Mouse (Mus musculus): ENCODE data around the gene Abca1. TPM values are rescaled to one million over a fixed set of nuclear protein-coding genes. Genes with fewer than 3 reads are reported as not detected.
A peak's percentile ranks its signal among the peaks of the same experiment; 100 is the strongest.

The Abca1 gene
- polyA plus RNA-seq, 1 experiment from 2014 or later: 10.3 TPM

DNA sequence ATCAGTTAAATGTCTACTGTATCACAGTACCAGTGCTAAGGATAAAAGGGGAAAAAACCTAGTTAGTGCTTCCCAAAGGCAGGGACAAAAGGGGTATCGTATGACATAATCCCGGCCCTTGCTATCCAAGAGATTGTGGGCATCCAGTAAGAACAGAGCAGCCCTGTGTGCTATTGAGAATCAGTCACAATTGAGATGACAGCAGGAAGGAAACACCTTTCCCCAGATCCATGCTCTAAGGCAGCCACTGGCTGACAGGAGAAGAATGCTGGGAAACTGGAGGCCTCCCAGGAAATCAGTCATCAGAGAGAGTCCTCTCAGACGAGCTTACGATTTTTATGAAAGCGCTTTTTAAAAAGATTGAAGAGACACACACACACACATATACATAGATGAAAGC is 42.6 kb downstream of the Abca1 start:
- WGBS: 77% methylated on average over 5 of the region's 5 CpGs
- H3K9ac ChIP-seq: no peak overlapping the region
- H3K27ac ChIP-seq: no peak overlapping the region
- no peaks in the 10 kb centered on the region for H3K9me3 ChIP-seq
- peaks cover 7% of the 10 kb centered on the region; the same call in 1 of the 2 replicates for H3K36me3 ChIP-seq
- ATAC-seq (ENCODE audit: low FRiP score): no peak
- H3K4me3 ChIP-seq: no peak overlapping the region
- H3K4me1 ChIP-seq (replicated peaks): peaks cover 14% of the 10 kb centered on the region
- no peaks in the 10 kb centered on the region for H3K27me3 ChIP-seq
- no peak overlapping the region for H3K4me2 ChIP-seq

DNA sequence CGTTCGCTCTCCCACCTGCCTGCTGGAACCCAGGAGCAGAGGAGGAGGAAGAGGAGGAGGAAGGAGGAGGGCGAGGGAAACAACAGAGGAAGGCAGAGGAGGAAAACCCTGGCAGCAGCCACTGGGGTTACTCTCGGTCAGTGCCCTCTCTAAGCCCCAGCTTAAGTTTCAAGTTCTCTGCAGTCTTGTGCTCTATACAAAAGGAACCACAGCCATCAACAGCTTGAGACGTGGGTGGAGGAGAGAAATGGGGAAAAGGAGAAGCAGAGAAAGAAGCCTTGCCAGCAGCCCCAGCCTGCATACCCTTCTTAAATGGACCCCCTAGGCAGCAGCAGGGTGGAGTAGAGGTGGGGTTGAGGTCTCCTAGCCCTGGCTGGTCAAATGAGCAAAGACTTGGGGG is 43.8 kb downstream of the Abca1 start:
- H3K4me1 ChIP-seq (replicated peaks): peaks cover 11% of the 10 kb centered on the region
- H3K27ac ChIP-seq: no peak overlapping the region
- no peak overlapping the region for H3K9ac ChIP-seq
- 13% methylated on average over 2 of the region's 5 CpGs for WGBS
- ATAC-seq (ENCODE audit: low FRiP score): peak; percentile 44; the same call in 1 of the 2 replicates
- H3K27me3 ChIP-seq: no peaks in the 10 kb centered on the region
- H3K9me3 ChIP-seq: no peaks in the 10 kb centered on the region
- H3K4me2 ChIP-seq: no peak overlapping the region
- peaks cover 7% of the 10 kb centered on the region; the same call in 1 of the 2 replicates for H3K36me3 ChIP-seq
- H3K4me3 ChIP-seq: no peak overlapping the region

DNA sequence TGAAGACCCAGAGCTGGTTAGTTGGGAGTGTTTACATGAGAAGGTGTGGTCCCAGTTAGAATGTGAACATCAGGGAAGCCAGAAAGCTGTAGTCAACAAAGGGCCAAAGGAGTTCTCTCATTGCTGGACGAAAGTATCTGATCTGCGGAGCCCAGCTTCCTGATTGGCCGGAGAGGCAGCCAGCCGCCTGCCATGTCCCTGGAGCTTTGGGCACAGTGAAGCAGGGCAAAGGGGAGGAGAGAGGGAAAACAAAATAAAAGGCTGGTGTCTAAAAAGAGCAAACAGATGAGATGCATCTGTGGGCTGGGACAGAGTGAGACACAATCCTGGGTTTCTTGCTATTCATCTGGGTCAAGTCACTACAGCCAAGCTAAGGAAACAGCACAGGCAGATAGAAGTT is 44.3 kb downstream of the Abca1 start:
- peaks cover 15% of the 10 kb centered on the region for H3K4me1 ChIP-seq (replicated peaks)
- no peak for ATAC-seq (ENCODE audit: low FRiP score)
- 47% methylated on average over 4 of the region's 4 CpGs for WGBS

DNA sequence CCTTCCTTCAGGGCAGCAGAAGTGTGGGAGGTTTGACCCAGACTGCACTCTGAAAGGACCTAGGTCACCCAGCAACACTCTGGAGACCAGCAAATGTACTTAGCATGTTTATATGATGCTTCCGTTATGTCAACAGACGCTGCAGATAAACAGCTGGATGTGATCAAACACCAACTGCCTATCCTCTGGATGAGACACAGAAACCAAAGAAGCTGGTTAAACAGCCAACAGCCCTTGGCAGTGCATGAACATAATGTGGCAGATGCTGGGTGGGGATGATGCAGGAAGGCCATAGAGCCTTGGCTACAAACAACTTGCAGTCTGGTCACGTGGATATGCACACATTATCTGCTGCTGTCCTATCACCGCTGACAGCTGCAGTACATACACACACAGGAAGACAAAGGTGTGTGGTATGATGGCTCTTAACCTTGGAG is 47.8 kb downstream of the Abca1 start:
- Histone ChIP-seq H3K27ac (no peak overlapping the region), H3K4me1 (replicated peaks) (peaks cover 29% of the 10 kb centered on the region), H3K36me3 (peaks cover 7% of the 10 kb centered on the region; the same call in 1 of the 2 replicates), H3K27me3 (no peaks in the 10 kb centered on the region), H3K9me3 (no peaks in the 10 kb centered on the region), H3K4me3 (no peak overlapping the region), H3K9ac (no peak overlapping the region), H3K4me2 (no peak overlapping the region)
- ATAC-seq (ENCODE audit: low FRiP score): no peak
- WGBS: 80% methylated on average over 4 of the region's 4 CpGs

More for the DNA sequence above, 44.3 kb downstream of the Abca1 start:
- Histone ChIP-seq H3K9me3 (no peaks in the 10 kb centered on the region), H3K4me3 (no peak overlapping the region), H3K36me3 (peaks cover 7% of the 10 kb centered on the region; the same call in 1 of the 2 replicates), H3K9ac (no peak overlapping the region), H3K27ac (no peak overlapping the region), H3K27me3 (no peaks in the 10 kb centered on the region), H3K4me2 (no peak overlapping the region)

DNA sequence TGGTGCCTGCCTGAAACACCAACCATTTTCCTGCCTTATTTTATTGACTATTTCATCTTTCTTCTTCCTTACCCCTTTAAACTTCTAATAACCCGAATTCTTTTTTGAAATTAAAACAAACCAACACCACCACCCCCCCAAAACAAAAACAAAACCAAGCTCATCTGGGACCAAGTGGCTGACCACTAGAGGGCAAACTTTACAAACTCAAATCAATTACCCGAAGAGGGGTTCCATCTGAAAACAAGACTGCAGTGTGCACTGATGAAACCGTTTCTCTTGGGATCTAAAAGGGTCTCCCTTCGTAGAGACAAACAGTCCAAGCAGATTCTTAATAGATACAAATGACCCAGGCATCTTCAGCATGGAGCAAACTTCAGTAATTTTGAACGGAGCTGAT is 49.3 kb downstream of the Abca1 start:
- 35% methylated on average over 5 of the region's 5 CpGs for WGBS
- Histone ChIP-seq H3K9ac (no peak overlapping the region), H3K27me3 (no peaks in the 10 kb centered on the region), H3K27ac (no peak overlapping the region), H3K36me3 (peaks cover 7% of the 10 kb centered on the region; the same call in 1 of the 2 replicates), H3K4me2 (no peak overlapping the region), H3K4me1 (replicated peaks) (peaks cover 19% of the 10 kb centered on the region), H3K4me3 (no peak overlapping the region), H3K9me3 (no peaks in the 10 kb centered on the region)
- no peak for ATAC-seq (ENCODE audit: low FRiP score)

DNA sequence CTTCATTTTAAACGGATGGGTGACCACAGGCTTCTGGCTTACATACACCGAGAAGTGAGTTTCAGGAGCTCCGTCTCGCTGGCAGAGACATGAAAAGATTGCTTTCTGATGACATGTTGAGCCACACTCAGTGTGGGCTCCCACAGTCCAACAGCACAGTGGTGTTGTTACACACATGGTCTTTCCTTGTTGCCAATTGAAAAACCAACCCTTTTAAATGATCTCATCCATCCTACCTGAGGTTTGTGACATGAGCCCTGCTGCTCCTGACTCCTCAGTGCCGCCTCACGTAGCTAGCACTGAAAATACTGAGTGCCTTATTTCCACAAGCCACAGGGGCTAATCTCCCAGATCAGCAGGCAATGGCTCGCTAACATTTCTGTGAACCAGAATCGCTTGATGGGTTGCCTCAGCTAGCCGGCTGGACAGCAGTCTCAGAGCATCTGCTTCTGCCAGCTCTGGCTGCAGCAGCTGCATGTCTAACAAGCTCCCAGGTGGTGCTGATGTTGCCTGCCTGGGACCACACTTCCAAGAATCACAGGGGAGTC is 50.2 kb downstream of the Abca1 start:
- H3K36me3 ChIP-seq: peaks cover 7% of the 10 kb centered on the region; the same call in 1 of the 2 replicates
- H3K27ac ChIP-seq: peak overlapping the region; percentile 63
- peak; percentile 53 for ATAC-seq (ENCODE audit: low FRiP score)
- H3K9ac ChIP-seq: no peak overlapping the region
- 51% methylated on average over 9 of the region's 9 CpGs for WGBS
- H3K27me3 ChIP-seq: no peaks in the 10 kb centered on the region
- 0 out of 2 replicates have a peak overlapping the region, but pooled peaks have one; percentile 11 for H3K4me2 ChIP-seq
- no peak overlapping the region for H3K4me3 ChIP-seq
- no peaks in the 10 kb centered on the region for H3K9me3 ChIP-seq
- H3K4me1 ChIP-seq (replicated peaks): peaks cover 17% of the 10 kb centered on the region

DNA sequence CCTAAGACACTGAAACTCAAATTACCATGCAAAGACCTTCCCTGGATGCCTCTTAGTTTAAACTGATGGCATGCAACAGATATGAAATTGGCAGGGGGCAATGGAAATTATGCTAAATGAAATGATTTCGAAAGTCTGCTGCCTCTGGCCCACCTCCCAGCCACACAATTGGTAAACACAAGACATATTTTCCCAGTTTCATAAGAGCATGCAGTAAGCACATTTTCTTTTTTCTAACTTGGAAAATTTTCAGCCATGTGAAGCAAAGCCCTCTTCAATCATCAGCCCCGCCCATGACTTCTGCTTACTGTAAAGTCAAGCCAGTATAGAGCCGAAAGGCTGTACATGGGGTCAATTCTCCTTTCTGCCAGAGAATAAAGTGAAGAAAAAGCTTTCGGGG is 51.5 kb downstream of the Abca1 start:
- H3K9me3 ChIP-seq: no peaks in the 10 kb centered on the region
- no peak overlapping the region for H3K4me2 ChIP-seq
- WGBS: 89% methylated on average over 4 of the region's 4 CpGs
- no peak for ATAC-seq (ENCODE audit: low FRiP score)
- no peak overlapping the region for H3K4me3 ChIP-seq
- H3K4me1 ChIP-seq (replicated peaks): peaks cover 17% of the 10 kb centered on the region
- no peak overlapping the region for H3K27ac ChIP-seq
- peaks cover under 1% of the 10 kb centered on the region; the same call in 1 of the 2 replicates for H3K36me3 ChIP-seq
- no peaks in the 10 kb centered on the region for H3K27me3 ChIP-seq
- no peak overlapping the region for H3K9ac ChIP-seq

DNA sequence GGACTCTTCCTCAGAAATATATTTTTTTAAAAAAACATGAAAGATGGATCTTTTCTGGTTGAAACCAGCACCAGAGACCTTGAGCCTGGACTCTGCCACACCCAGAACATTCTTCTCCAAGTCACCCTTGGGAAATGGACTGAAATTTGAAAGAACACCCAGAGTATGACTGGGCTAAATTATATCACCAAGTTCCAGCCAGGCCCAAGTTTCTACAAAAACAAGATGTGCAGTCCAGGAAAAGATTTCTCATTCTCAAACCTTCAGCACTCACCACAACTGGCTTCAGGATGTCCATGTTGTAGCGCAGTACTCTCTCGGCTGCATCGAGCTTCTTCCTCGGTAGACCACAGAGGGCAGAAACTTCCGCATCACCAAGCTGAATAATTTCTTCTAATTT is 53.0 kb downstream of the Abca1 start:
- Histone ChIP-seq H3K27ac (no peak overlapping the region), H3K9me3 (no peaks in the 10 kb centered on the region), H3K4me1 (replicated peaks) (peaks cover 17% of the 10 kb centered on the region), H3K9ac (no peak overlapping the region), H3K36me3 (no peaks in the 10 kb centered on the region), H3K4me3 (no peak overlapping the region), H3K4me2 (no peak overlapping the region), H3K27me3 (no peaks in the 10 kb centered on the region)
- 96% methylated on average over 5 of the region's 5 CpGs for WGBS
- ATAC-seq (ENCODE audit: low FRiP score): no peak

DNA sequence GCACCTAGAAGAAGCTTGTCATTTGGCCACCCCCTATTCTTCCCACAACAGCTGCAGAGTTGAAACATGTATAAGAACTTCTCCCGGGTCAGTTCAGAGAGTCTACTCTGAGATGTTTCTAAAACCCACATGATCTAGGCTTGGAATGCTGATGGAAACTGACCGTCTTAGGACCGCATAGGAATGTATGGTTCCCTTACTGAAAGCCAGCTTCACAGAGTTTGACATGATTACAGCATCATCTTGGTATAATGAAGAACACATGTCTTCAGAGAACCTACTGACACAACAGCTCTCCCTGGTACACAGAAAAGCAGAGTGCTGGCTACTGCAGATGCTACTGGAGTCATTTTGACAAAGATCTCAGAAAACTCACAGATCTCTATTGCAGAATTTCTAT is 53.6 kb downstream of the Abca1 start:
- Histone ChIP-seq H3K4me1 (replicated peaks) (peaks cover 17% of the 10 kb centered on the region), H3K36me3 (no peaks in the 10 kb centered on the region), H3K27ac (no peak overlapping the region), H3K9ac (no peak overlapping the region), H3K4me3 (no peak overlapping the region), H3K27me3 (no peaks in the 10 kb centered on the region), H3K4me2 (no peak overlapping the region), H3K9me3 (no peaks in the 10 kb centered on the region)
- 89% methylated on average over 3 of the region's 3 CpGs for WGBS
- ATAC-seq (ENCODE audit: low FRiP score): no peak

DNA sequence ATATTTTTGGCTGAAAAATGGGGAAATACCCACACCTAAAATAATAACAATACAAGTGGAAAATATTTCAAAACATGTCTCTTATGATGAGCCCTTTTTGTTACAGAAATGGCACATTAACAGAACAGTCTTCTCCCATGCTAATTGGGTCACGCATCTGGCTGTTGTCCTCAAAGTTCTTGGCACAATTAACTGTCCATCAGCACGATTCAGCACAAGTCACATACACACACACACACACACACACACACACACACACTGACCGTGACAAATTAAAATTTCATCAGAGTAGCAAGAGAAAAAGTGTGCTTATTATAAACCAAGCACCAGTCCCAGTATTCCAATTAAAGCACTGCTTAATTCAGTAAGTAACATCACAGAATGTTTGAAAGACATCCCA is 55.1 kb downstream of the Abca1 start:
- H3K4me3 ChIP-seq: no peak overlapping the region
- H3K9ac ChIP-seq: no peak overlapping the region
- no peaks in the 10 kb centered on the region for H3K36me3 ChIP-seq
- H3K27me3 ChIP-seq: no peaks in the 10 kb centered on the region
- ATAC-seq (ENCODE audit: low FRiP score): no peak
- no peak overlapping the region for H3K27ac ChIP-seq
- H3K9me3 ChIP-seq: no peaks in the 10 kb centered on the region
- 86% methylated on average over 3 of the region's 3 CpGs for WGBS
- H3K4me1 ChIP-seq (replicated peaks): peaks cover 9% of the 10 kb centered on the region
- H3K4me2 ChIP-seq: no peak overlapping the region

DNA sequence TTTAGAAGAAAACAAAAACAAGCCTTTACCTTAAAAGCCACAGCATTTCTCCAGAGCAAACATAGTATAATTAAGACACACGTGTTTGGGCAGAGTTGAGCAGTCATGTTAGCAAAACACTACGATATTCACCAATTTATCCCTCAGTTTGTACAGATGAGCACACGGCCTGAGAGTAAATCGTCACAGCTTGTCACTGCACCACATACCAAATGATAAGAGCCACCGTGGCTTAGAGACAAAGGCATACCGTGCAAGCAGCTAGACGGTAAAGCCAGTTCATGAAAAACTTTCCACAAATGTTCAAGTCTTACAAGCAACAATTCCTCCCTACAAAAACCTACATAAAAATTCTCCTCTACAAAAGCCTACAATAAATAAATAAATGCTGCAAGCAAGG is 57.2 kb downstream of the Abca1 start:
- 85% methylated on average over 7 of the region's 7 CpGs for WGBS
- no peak overlapping the region for H3K4me2 ChIP-seq
- no peak for ATAC-seq (ENCODE audit: low FRiP score)
- no peak overlapping the region for H3K4me3 ChIP-seq
- no peak overlapping the region for H3K9ac ChIP-seq
- H3K27me3 ChIP-seq: no peaks in the 10 kb centered on the region
- H3K4me1 ChIP-seq (replicated peaks): no peaks in the 10 kb centered on the region
- H3K27ac ChIP-seq: no peak overlapping the region
- H3K36me3 ChIP-seq: no peaks in the 10 kb centered on the region
- H3K9me3 ChIP-seq: no peaks in the 10 kb centered on the region

DNA sequence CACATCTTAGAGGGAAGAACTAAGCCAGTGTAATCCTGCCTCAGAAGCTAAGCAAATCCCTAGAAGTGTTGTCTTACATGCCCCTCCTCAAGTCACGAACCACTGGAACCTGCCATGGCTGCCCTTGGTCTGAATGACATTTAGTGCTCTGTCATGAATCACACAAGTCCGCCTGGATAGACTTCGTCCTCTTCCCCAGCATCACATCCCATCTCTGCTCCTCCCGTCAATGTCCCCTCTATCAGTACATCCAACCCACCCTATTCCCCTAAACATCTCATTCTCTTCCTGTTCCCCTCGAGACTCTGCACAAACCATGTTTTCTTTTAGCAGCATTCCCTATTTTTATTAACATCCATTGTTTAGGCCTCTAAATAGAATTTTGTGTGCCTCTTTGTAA is 58.4 kb downstream of the Abca1 start:
- no peaks in the 10 kb centered on the region for H3K4me1 ChIP-seq (replicated peaks)
- WGBS: 82% methylated on average over 5 of the region's 5 CpGs
- no peaks in the 10 kb centered on the region for H3K27me3 ChIP-seq
- H3K27ac ChIP-seq: no peak overlapping the region
- H3K4me2 ChIP-seq: no peak overlapping the region
- no peaks in the 10 kb centered on the region for H3K9me3 ChIP-seq
- H3K9ac ChIP-seq: no peak overlapping the region
- H3K36me3 ChIP-seq: no peaks in the 10 kb centered on the region
- no peak overlapping the region for H3K4me3 ChIP-seq
- no peak for ATAC-seq (ENCODE audit: low FRiP score)

DNA sequence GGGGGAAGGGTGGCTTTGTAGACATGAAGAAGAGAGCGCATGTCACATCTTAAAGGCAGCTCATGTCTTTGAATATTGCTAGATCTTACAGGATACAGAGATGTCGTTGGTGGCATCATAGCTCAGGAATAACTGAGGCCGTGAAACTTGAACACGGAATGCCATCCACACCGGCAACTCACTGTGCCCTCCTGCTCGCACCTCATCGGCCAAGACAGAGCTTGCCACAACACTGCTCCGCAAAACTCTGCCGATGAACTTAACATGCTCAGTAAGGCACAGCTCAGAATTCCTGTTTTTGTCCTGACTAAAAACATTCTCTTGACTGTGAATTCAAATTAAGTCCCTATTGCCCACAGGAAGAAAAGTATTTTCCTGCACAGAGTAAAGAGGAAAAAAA is 59.2 kb downstream of the Abca1 start:
- WGBS: 93% methylated on average over 9 of the region's 9 CpGs

More for the DNA sequence above, 59.2 kb downstream of the Abca1 start:
- Histone ChIP-seq H3K27ac (no peak overlapping the region), H3K4me3 (no peak overlapping the region), H3K4me1 (replicated peaks) (no peaks in the 10 kb centered on the region), H3K9me3 (no peaks in the 10 kb centered on the region), H3K4me2 (no peak overlapping the region), H3K9ac (no peak overlapping the region), H3K27me3 (no peaks in the 10 kb centered on the region), H3K36me3 (no peaks in the 10 kb centered on the region)
- no peak for ATAC-seq (ENCODE audit: low FRiP score)
